8 mouse cellular contexts compared by ENCODE assay signal in the genomic region with DNA sequence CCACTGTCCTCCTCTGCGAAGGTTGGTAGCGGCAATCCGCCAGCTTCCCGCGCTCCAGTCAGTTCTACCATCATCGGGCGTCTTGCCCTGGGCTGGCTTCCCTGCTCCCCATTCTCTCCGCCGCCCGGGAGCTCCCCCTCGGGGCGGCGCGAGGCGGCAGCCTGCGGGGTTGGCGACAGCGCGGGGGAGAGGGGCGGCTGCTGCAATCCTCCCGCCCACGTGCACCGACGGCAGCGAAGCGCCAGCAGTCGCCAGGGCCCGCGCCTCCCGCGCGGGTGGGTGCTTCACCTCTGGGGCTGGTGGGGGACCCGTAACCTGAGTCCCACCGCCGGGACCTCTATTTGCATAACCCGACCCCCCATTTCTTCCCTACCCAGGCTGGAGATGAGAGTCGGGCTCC. TPM values are rescaled to one million over a fixed set of nuclear protein-coding genes. Genes with fewer than 3 reads are reported as not detected.
DNase-seq lines count a peak whose midpoint lies in the region; ATAC-seq and TF ChIP-seq lines count a peak whose summit lies in the region.

Gene Egr2, plus strand, starts transcription at position 220 of the 400 bp plus-strand sequence.

- no peak within 1 kb of the TSS for H3K27ac ChIP-seq in kidney, adult 2 months (ENCODE audit: insufficient read depth, low read depth, low read length)
- H3K27ac ChIP-seq in ES-Bruce4 (ENCODE audit: insufficient read depth, low read length), result no peak within 1 kb of the TSS
- H3K27ac ChIP-seq in heart, embryonic 16.5 days (ENCODE audit: low read length), result no peak within 1 kb of the TSS
- H3K27ac ChIP-seq in limb, embryonic 15.5 days, result no peak within 1 kb of the TSS
- H3K27ac ChIP-seq in neural tube, embryonic 13.5 days (replicated peaks), result no peak within 1 kb of the TSS

- WGBS in kidney, adult 2 months, result 1% methylated on average over 37 of the region's 37 CpGs
- under 1% methylated on average over 34 of the region's 37 CpGs for WGBS in heart, embryonic 16.5 days
- under 1% methylated on average over 37 of the region's 37 CpGs for whole genome bisulfite sequencing in limb, embryonic 15.5 days
- 0% methylated on average over 22 of the region's 37 CpGs for WGBS in neural tube, embryonic 13.5 days

- H3K4me1 ChIP-seq in kidney, adult 2 months (ENCODE audit: control insufficient read depth, insufficient read depth, low read length), result no peaks in the 10 kb centered on the region
- no peaks in the 10 kb centered on the region for H3K4me1 ChIP-seq in ES-Bruce4 (ENCODE audit: control insufficient read depth, insufficient read depth, low read length)
- peaks cover 31% of the 10 kb centered on the region for H3K4me1 ChIP-seq in heart, embryonic 16.5 days (ENCODE audit: control insufficient read depth, insufficient read depth, low read length)
- H3K4me1 ChIP-seq in limb, embryonic 15.5 days, result peaks cover 40% of the 10 kb centered on the region
- H3K4me1 ChIP-seq in neural tube, embryonic 13.5 days (replicated peaks), result peaks cover 48% of the 10 kb centered on the region

- DNase-seq in kidney, adult 2 months, result no peak
- no peak for DNase-seq in kidney, adult 18-20 months
- DNase-seq in c-Kit-positive CD71-positive TER-119-positive erythroid progenitor cells, embryonic 14.5 days (ENCODE audit: low spot score), result no peak

- H3K4me2 ChIP-seq in heart, embryonic 16.5 days (ENCODE audit: low read depth, low read length), result peak within 1 kb of the TSS; percentile 99
- H3K4me2 ChIP-seq in limb, embryonic 15.5 days, result peak within 1 kb of the TSS; percentile 98
- peak within 1 kb of the TSS; percentile 91 for H3K4me2 ChIP-seq in neural tube, embryonic 13.5 days

- H3K36me3 ChIP-seq in kidney, adult 2 months (ENCODE audit: control insufficient read depth, insufficient read depth, low read length), result no peaks in the 10 kb centered on the region
- no peaks in the 10 kb centered on the region for H3K36me3 ChIP-seq in ES-Bruce4 (ENCODE audit: control insufficient read depth, insufficient read depth, low read length, poor library complexity, severe bottlenecking)
- no peaks in the 10 kb centered on the region for H3K36me3 ChIP-seq in heart, embryonic 16.5 days (ENCODE audit: control insufficient read depth, insufficient read depth)
- H3K36me3 ChIP-seq in limb, embryonic 15.5 days, result no peaks in the 10 kb centered on the region
- no peaks in the 10 kb centered on the region for H3K36me3 ChIP-seq in neural tube, embryonic 13.5 days

- H3K9me3 ChIP-seq in ES-Bruce4 (replicated peaks; ENCODE audit: control insufficient read depth, insufficient read depth, low read length, poor library complexity, severe bottlenecking), result no peaks in the 10 kb centered on the region
- H3K9me3 ChIP-seq in heart, embryonic 16.5 days (replicated peaks; ENCODE audit: control insufficient read depth, low read length), result no peaks in the 10 kb centered on the region
- H3K9me3 ChIP-seq in limb, embryonic 15.5 days, result no peaks in the 10 kb centered on the region
- H3K9me3 ChIP-seq in neural tube, embryonic 13.5 days, result no peaks in the 10 kb centered on the region

- H3K27me3 ChIP-seq in kidney, adult 2 months (replicated peaks; ENCODE audit: control insufficient read depth, insufficient read depth, low read length), result peaks cover 3% of the 10 kb centered on the region; the same call in 1 of the 2 replicates
- H3K27me3 ChIP-seq in ES-Bruce4 (ENCODE audit: control insufficient read depth, insufficient read depth, low read length, poor library complexity, severe bottlenecking), result peaks cover 31% of the 10 kb centered on the region
- peaks cover 64% of the 10 kb centered on the region for H3K27me3 ChIP-seq in heart, embryonic 16.5 days (ENCODE audit: control insufficient read depth, insufficient read depth, low read length)
- peaks cover 78% of the 10 kb centered on the region for H3K27me3 ChIP-seq in limb, embryonic 15.5 days
- H3K27me3 ChIP-seq in neural tube, embryonic 13.5 days, result peaks cover 98% of the 10 kb centered on the region

- no peak for ATAC-seq in common myeloid progenitor, adult 5-6 weeks (replicated peaks; ENCODE audit: low read depth, poor library complexity, severe bottlenecking)
- no peak for ATAC-seq in heart, embryonic 16.5 days (replicated peaks; ENCODE audit: extremely low read depth, insufficient read depth, low FRiP score)
- ATAC-seq in limb, embryonic 15.5 days (ENCODE audit: insufficient number of reproducible peaks, low FRiP score, low TSS enrichment, low read depth), result no peak
- no peak for ATAC-seq in neural tube, embryonic 13.5 days (ENCODE audit: low read depth)

- no peak for TF ChIP-seq POLR2A in kidney, adult 2 months (IDR thresholded peaks at IDR 0.05; ENCODE audit: low read depth, low read length)
- TF ChIP-seq POLR2A in ES-Bruce4 (IDR thresholded peaks at IDR 0.05; ENCODE audit: insufficient read depth, low read length), result no peak

- TF ChIP-seq EP300 in ES-Bruce4 (IDR thresholded peaks at IDR 0.05; ENCODE audit: insufficient read depth, low read depth, low read length), result no peak

- peak within 1 kb of the TSS; percentile 6; the same call in 1 of the 2 replicates for H3K9ac ChIP-seq in ES-Bruce4 (ENCODE audit: low read depth, poor library complexity, severe bottlenecking)
- no peak within 1 kb of the TSS for H3K9ac ChIP-seq in heart, embryonic 16.5 days (ENCODE audit: low read length)
- H3K9ac ChIP-seq in limb, embryonic 15.5 days, result 0 out of 2 replicates have a peak within 1 kb of the TSS, but pooled peaks have one; percentile 15
- peak within 1 kb of the TSS; percentile 62 for H3K9ac ChIP-seq in neural tube, embryonic 13.5 days

- no peak for TF ChIP-seq CTCF in kidney, adult 2 months (conservative IDR thresholded peaks at IDR 0.05; ENCODE audit: insufficient read depth, insufficient read length, low read depth, low read length)
- no peak for TF ChIP-seq CTCF in ES-Bruce4 (IDR thresholded peaks at IDR 0.05; ENCODE audit: low read depth, low read length)

- H3K4me3 ChIP-seq in kidney, adult 2 months (ENCODE audit: insufficient read depth, low read depth, low read length), result peak within 1 kb of the TSS; percentile 44
- H3K4me3 ChIP-seq in ES-Bruce4 (ENCODE audit: low read depth, low read length), result peak within 1 kb of the TSS; percentile 68
- H3K4me3 ChIP-seq in heart, embryonic 16.5 days (ENCODE audit: low read length), result peak within 1 kb of the TSS; percentile 88
- H3K4me3 ChIP-seq in limb, embryonic 15.5 days, result peak within 1 kb of the TSS; percentile 70
- peak within 1 kb of the TSS; percentile 59 for H3K4me3 ChIP-seq in neural tube, embryonic 13.5 days

RNA-seq across cellular contexts. Expression of gene Egr2, which starts in this region (rescaled TPM):
- polyA plus RNA-seq in kidney, adult 2 months (2012; rRNA removed), result 0.57 and 1.8 TPM in 2 replicates
- polyA plus RNA-seq in ES-Bruce4 (2011; ENCODE audit: insufficient read depth, insufficient read length, low read depth, missing spikeins), result 0.22 and 0.24 TPM in 2 replicates
- 8.1 and 14.9 TPM in 2 replicates for total RNA-seq in common myeloid progenitor, adult 5-6 weeks (2017)
- polyA plus RNA-seq in heart, embryonic 16.5 days (2015; fragmentation: Nextera tagmentation; extraction: Ambion mirVana), result 0.75 and 1.2 TPM in 2 replicates
- polyA plus RNA-seq in limb, embryonic 15.5 days (2015; fragmentation: Nextera tagmentation; extraction: Ambion mirVana), result 2.5 and 3.3 TPM in 2 replicates
- 1.3 and 1.4 TPM in 2 replicates for polyA plus RNA-seq in neural tube, embryonic 13.5 days (2015; fragmentation: Nextera tagmentation; extraction: Ambion mirVana)
